Mouse (Mus musculus) telencephalon, adult 2 months (tissue): ENCODE measurements at regions not wholly inside any gene's neighbourhood (a gene's known extent, or its start where the extent isn't known, plus 50 kb on each side); places are given as distances from the start of the nearest gene placed in this dataset.
A peak's percentile ranks its signal among the peaks of the same experiment; 100 is the strongest.

Source experiments
- DNase-seq: peaks from one replicate; pipeline ENCODE4 v3.0.0-alpha.2; 2011; ENCODE audit warnings: low read depth, low spot score

- peak; percentile 34 for DNase-seq
Observed at GRCm38 (mm10) chr2:56025059-56025458, 589.3 kb downstream of the Kcnj3 start.

- DNase-seq: no peak
Observed at GRCm38 (mm10) chr2:56028958-56029357, 593.2 kb downstream of the Kcnj3 start.
